Mouse (Mus musculus): ENCODE measurements around the gene Fam83f. TPM values are rescaled to one million over a fixed set of nuclear protein-coding genes. Genes with fewer than 3 reads are reported as not detected.

Fam83f gene
- polyA plus RNA-seq, 1 experiment from 2014 or later = 0.12 TPM

- Histone ChIP-seq H3K9me3 (no peaks in the 10 kb centered on the region), H3K9ac (no peak overlapping the region), H3K4me2 (no peak overlapping the region), H3K27ac (no peak overlapping the region), H3K27me3 (no peaks in the 10 kb centered on the region), H3K4me1 (replicated peaks) (no peaks in the 10 kb centered on the region), H3K36me3 (no peaks in the 10 kb centered on the region), H3K4me3 (no peak overlapping the region)
- ATAC-seq (ENCODE audit: low FRiP score) = no peak
- WGBS = 91% methylated on average over 2 of the region's 2 CpGs
These were observed 29.8 kb upstream of the Fam83f start for GRCm38 (mm10) chr15:80641702-80642435.

DNA sequence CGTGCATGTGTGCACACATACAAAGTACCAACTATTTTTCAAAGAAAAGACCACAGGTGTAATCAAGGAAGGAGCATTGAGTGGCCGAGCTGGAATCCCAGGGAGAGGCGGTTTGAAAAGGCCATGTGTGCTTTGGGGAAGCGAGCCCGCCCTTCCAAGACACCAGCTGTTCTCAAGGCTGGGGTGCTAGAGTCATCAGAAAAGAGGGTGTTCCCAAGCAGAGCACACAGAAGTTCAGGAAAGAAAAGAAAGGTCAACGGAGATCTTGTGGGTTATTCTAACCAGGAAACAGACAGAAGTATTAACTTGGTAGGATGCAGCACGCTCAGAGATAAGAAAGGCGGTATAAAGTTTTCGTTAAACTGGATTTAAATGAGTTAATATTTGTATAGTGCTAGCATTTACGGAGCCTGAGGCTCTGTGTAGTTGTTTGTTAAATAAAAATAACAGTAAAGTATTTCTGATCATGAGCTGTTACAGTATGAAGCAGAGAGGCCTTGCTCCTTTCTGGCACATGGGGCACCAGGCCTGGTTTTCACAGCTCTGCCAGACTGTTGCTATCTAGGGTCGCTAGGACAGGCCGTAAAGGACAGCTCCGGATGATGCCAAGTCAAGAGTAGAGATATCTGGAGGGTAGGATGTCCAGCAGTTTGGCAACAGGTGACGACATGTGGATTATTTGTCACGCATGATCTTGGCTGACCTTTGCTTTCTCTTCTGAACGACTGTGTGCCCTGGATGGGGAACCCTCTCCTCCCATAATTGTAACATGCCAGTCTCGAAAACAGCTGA is 26.4 kb upstream of the Fam83f start:
- Histone ChIP-seq H3K4me3 (no peak overlapping the region), H3K4me1 (replicated peaks) (peaks cover 11% of the 10 kb centered on the region; the same call in 1 of the 2 replicates), H3K9me3 (no peaks in the 10 kb centered on the region), H3K27me3 (no peaks in the 10 kb centered on the region), H3K9ac (no peak overlapping the region), H3K27ac (no peak overlapping the region), H3K4me2 (no peak overlapping the region), H3K36me3 (no peaks in the 10 kb centered on the region)
- no peak for ATAC-seq (ENCODE audit: low FRiP score)
- 89% methylated on average over 17 of the region's 17 CpGs for WGBS

- Histone ChIP-seq H3K4me2 (no peak overlapping the region), H3K4me1 (replicated peaks) (peaks cover 11% of the 10 kb centered on the region; the same call in 1 of the 2 replicates), H3K9ac (no peak overlapping the region), H3K27ac (no peak overlapping the region), H3K4me3 (no peak overlapping the region), H3K27me3 (no peaks in the 10 kb centered on the region), H3K36me3 (no peaks in the 10 kb centered on the region), H3K9me3 (no peaks in the 10 kb centered on the region)
- WGBS = 76% methylated on average over 15 of the region's 15 CpGs
- ATAC-seq (ENCODE audit: low FRiP score) = no peak
These were observed 22.6 kb upstream of the Fam83f start for GRCm38 (mm10) chr15:80648977-80649606.

- H3K4me2 ChIP-seq = no peak overlapping the region
- peaks cover 11% of the 10 kb centered on the region; the same call in 1 of the 2 replicates for H3K4me1 ChIP-seq (replicated peaks)
- H3K4me3 ChIP-seq = no peak overlapping the region
- 73% methylated on average over 2 of the region's 2 CpGs for WGBS
- H3K9me3 ChIP-seq = no peaks in the 10 kb centered on the region
- ATAC-seq (ENCODE audit: low FRiP score) = no peak
- H3K27ac ChIP-seq = no peak overlapping the region
- no peaks in the 10 kb centered on the region for H3K27me3 ChIP-seq
- H3K36me3 ChIP-seq = no peaks in the 10 kb centered on the region
- no peak overlapping the region for H3K9ac ChIP-seq
These were observed 21.2 kb upstream of the Fam83f start for GRCm38 (mm10) chr15:80650412-80650811.

DNA sequence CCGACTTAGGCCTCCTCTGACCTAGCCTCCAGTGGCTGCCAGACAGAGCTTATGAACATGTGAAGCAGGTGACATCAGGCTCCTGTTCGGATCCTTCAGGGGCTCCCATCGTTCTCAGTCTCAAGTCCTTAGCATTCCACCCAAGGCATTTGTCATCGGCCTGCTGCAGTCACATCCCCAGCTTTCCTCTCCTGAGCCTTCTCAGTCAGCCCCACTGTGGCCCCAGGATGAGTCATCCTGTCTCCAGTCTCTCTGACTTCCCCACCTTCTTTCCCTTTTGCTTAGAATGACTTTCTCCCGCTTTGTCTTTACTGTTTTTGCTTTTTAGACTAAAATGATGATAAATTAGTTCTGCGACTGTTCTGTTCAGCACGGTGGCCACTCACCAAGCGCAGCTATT is 17.8 kb upstream of the Fam83f start:
- ATAC-seq (ENCODE audit: low FRiP score) = no peak
- WGBS = 78% methylated on average over 8 of the region's 8 CpGs
- H3K27ac ChIP-seq = no peak overlapping the region
- H3K27me3 ChIP-seq = no peaks in the 10 kb centered on the region
- H3K9me3 ChIP-seq = no peaks in the 10 kb centered on the region
- H3K4me1 ChIP-seq (replicated peaks) = peaks cover 15% of the 10 kb centered on the region; the same call in 1 of the 2 replicates
- H3K4me2 ChIP-seq = no peak overlapping the region
- no peak overlapping the region for H3K9ac ChIP-seq
- no peaks in the 10 kb centered on the region for H3K36me3 ChIP-seq
- H3K4me3 ChIP-seq = no peak overlapping the region

- H3K4me3 ChIP-seq = no peak overlapping the region
- no peaks in the 10 kb centered on the region for H3K27me3 ChIP-seq
- no peaks in the 10 kb centered on the region for H3K9me3 ChIP-seq
- no peak overlapping the region for H3K27ac ChIP-seq
- H3K36me3 ChIP-seq = no peaks in the 10 kb centered on the region
- ATAC-seq (ENCODE audit: low FRiP score) = no peak
- no peak overlapping the region for H3K4me2 ChIP-seq
- no peak overlapping the region for H3K9ac ChIP-seq
- 63% methylated on average over 6 of the region's 6 CpGs for WGBS
- H3K4me1 ChIP-seq (replicated peaks) = peaks cover 9% of the 10 kb centered on the region; the same call in 1 of the 2 replicates
These were observed 12.7 kb upstream of the Fam83f start for GRCm38 (mm10) chr15:80658815-80659471.

GRCm38 (mm10) chr15:80660963-80661362 is 10.7 kb upstream of the Fam83f start:
- Histone ChIP-seq H3K4me1 (replicated peaks) (peaks cover 9% of the 10 kb centered on the region; the same call in 1 of the 2 replicates), H3K9ac (no peak overlapping the region), H3K4me2 (no peak overlapping the region), H3K4me3 (no peak overlapping the region), H3K27ac (no peak overlapping the region), H3K36me3 (no peaks in the 10 kb centered on the region), H3K9me3 (no peaks in the 10 kb centered on the region), H3K27me3 (no peaks in the 10 kb centered on the region)
- WGBS = 72% methylated on average over 4 of the region's 4 CpGs
- ATAC-seq (ENCODE audit: low FRiP score) = no peak

DNA sequence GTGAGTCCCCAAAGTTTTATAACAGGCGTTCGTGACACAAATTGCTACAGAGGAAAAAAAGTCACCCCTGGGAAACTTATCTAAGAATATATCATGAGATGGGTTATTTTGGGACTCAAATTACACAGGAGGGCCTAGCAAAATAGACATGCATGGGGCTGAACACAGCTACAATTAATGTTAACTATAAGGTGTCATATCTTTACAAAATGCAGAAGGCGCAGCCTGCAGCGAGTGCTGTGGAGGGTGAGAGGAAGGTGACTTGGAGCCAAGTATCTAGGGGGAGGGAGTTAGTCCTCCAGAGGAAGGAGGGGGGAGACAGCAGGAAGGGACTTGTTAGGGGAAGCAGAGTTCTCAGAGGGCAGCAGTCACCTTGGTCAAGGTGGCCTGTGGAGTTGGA is 7.2 kb upstream of the Fam83f start:
- H3K27ac ChIP-seq = no peak overlapping the region
- no peak overlapping the region for H3K4me3 ChIP-seq
- H3K4me2 ChIP-seq = no peak overlapping the region
- H3K36me3 ChIP-seq = no peaks in the 10 kb centered on the region
- H3K27me3 ChIP-seq = peaks cover 3% of the 10 kb centered on the region
- no peaks in the 10 kb centered on the region for H3K4me1 ChIP-seq (replicated peaks)
- 86% methylated on average over 4 of the region's 4 CpGs for WGBS
- ATAC-seq (ENCODE audit: low FRiP score) = no peak
- H3K9ac ChIP-seq = no peak overlapping the region
- H3K9me3 ChIP-seq = no peaks in the 10 kb centered on the region; the same call in 1 of the 2 replicates

GRCm38 (mm10) chr15:80672810-80673209 is 1.2 kb downstream of the Fam83f start:
- Histone ChIP-seq H3K9ac (no peak overlapping the region), H3K9me3 (no peaks in the 10 kb centered on the region), H3K27me3 (peaks cover 57% of the 10 kb centered on the region), H3K4me2 (no peak overlapping the region), H3K27ac (no peak overlapping the region), H3K4me3 (no peak overlapping the region), H3K4me1 (replicated peaks) (peaks cover 19% of the 10 kb centered on the region), H3K36me3 (no peaks in the 10 kb centered on the region)
- ATAC-seq (ENCODE audit: low FRiP score) = no peak
- 74% methylated on average over 2 of the region's 2 CpGs for WGBS

GRCm38 (mm10) chr15:80673337-80674095 is 1.9 kb downstream of the Fam83f start:
- Histone ChIP-seq H3K36me3 (no peaks in the 10 kb centered on the region), H3K27ac (no peak overlapping the region), H3K4me1 (replicated peaks) (peaks cover 26% of the 10 kb centered on the region), H3K4me2 (no peak overlapping the region), H3K4me3 (no peak overlapping the region), H3K9ac (no peak overlapping the region), H3K27me3 (peaks cover 57% of the 10 kb centered on the region), H3K9me3 (no peaks in the 10 kb centered on the region)
- no peak for ATAC-seq (ENCODE audit: low FRiP score)
- WGBS = 65% methylated on average over 4 of the region's 4 CpGs

GRCm38 (mm10) chr15:80674700-80675099 is 3.1 kb downstream of the Fam83f start:
- H3K36me3 ChIP-seq = no peaks in the 10 kb centered on the region
- no peak overlapping the region for H3K27ac ChIP-seq
- no peak overlapping the region for H3K9ac ChIP-seq
- no peak overlapping the region for H3K4me2 ChIP-seq
- WGBS = 86% methylated on average over 6 of the region's 6 CpGs
- H3K4me3 ChIP-seq = no peak overlapping the region
- H3K4me1 ChIP-seq (replicated peaks) = peaks cover 38% of the 10 kb centered on the region
- H3K9me3 ChIP-seq = no peaks in the 10 kb centered on the region
- H3K27me3 ChIP-seq = peaks cover 51% of the 10 kb centered on the region
- ATAC-seq (ENCODE audit: low FRiP score) = no peak

Measured in hindbrain, embryonic 13.5 days (tissue).